Mouse (Mus musculus) liver, embryonic 11.5 days (tissue): ENCODE data around the gene Fam167b. TPM values are rescaled to one million over a fixed set of nuclear protein-coding genes. Genes with fewer than 3 reads are reported as not detected.

ENCODE experiments used
- ATAC-seq: fragments of 200-750 bp; cut with Nextera tagmentation; replicated peaks from 2 replicates; pipeline ENCODE4 v1.8.0; 2017; ENCODE audit warnings: moderate number of reproducible peaks, mild to moderate bottlenecking, moderate TSS enrichment, moderate library complexity; ENCODE audit not compliant: low FRiP score
- DNase-seq: peaks from one replicate; pipeline ENCODE4 v3.0.0-alpha.2; 2017; ENCODE audit warnings: low spot score
- H3K27ac ChIP-seq: fragments of 300-500 bp; sonication (generic); 2 replicates; pipeline ENCODE4 v1.5.1; 2014; ENCODE audit warnings: mild to moderate bottlenecking, low read depth, low read length, control low read depth
- H3K27me3 ChIP-seq: fragments of 300-500 bp; sonication (generic); replicated peaks from 2 replicates; pipeline ENCODE4 v1.6.1; 2014; ENCODE audit warnings: low read length, mixed read lengths; ENCODE audit not compliant: control insufficient read depth, insufficient read depth
- H3K36me3 ChIP-seq: fragments of 300-500 bp; sonication (generic); 2 replicates; pipeline ENCODE4 v1.6.1; 2014; ENCODE audit warnings: mild to moderate bottlenecking, low read length, moderate library complexity, mixed read lengths; ENCODE audit not compliant: control insufficient read depth, insufficient read depth
- H3K4me1 ChIP-seq: fragments of 300-500 bp; sonication (generic); replicated peaks from 2 replicates; pipeline ENCODE4 v1.6.1; 2014; ENCODE audit warnings: low read length, mixed read lengths; ENCODE audit not compliant: control insufficient read depth, insufficient read depth
- H3K4me2 ChIP-seq: fragments of 300-500 bp; sonication (generic); 2 replicates; pipeline ENCODE4 v1.6.1; 2014; ENCODE audit warnings: mild to moderate bottlenecking, control low read depth, moderate library complexity
- H3K4me3 ChIP-seq: fragments of 300-500 bp; sonication (generic); 2 replicates; pipeline ENCODE4 v1.5.1; 2014; ENCODE audit warnings: low read depth, low read length, control low read depth
- H3K9ac ChIP-seq: fragments of 300-500 bp; sonication (generic); 2 replicates; pipeline ENCODE4 v1.6.1; 2014; ENCODE audit warnings: low read depth, low read length, control low read depth
- H3K9me3 ChIP-seq: fragments of 300-500 bp; sonication (generic); 2 replicates; pipeline ENCODE4 v1.6.1; 2016; ENCODE audit warnings: low read length, inconsistent platforms, mixed read lengths; ENCODE audit not compliant: control insufficient read depth
- WGBS: fragments of 180-500 bp; shearing (Covaris S2); extraction: QIAGEN DNeasy Blood & Tissue Kit; methylation state at CpG from one replicate; pipeline ENCODE4 v1.1.7; 2014; 5-methylcytosine and 5-hydroxymethylcytosine counted together
- polyA plus RNA-seq: library from polyadenylated mRNA; unstranded; fragments of >200 nt; fragmentation: Nextera tagmentation; extraction: Ambion mirVana; gene quantifications from 2 replicates; pipeline ENCODE4 v1.2.1, GENCODE M21; 2014

The Fam167b gene
- polyA plus RNA-seq, 1 experiment from 2014 or later = 9.3 TPM

DNA sequence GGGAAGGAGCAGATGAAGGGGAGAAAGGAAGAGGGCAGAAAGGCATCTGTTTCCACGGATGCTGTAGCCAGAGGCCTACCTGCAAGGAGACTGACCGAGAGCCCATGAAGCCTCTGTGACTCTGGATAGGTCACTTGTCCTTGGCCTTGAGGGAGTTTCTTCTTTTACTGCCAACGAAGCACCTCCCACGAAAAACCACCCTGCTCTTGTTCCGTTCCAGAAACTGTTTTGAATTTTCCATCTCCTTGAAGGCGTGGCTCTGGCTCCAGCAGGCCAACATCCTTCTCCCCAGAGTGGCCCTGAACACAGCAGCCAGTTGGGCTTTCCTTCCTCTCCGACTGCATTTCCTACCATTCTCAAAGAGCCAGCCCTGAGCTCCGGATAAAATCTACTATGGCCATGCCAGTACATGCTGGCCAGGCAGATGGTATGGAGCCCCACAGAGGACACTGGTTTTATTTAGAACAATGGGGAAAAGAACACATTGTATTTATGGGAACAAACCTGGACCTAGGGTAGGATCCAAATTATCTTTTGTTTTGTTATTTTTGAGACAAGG is 43.0 kb upstream of the Fam167b start:
- no peaks in the 10 kb centered on the region for H3K27me3 ChIP-seq
- no peak overlapping the region for H3K9ac ChIP-seq
- no peak overlapping the region for H3K4me3 ChIP-seq
- DNase-seq = no peak
- H3K4me1 ChIP-seq = peaks cover 25% of the 10 kb centered on the region
- no peak overlapping the region for H3K27ac ChIP-seq
- no peak overlapping the region for H3K4me2 ChIP-seq
- H3K9me3 ChIP-seq = no peaks in the 10 kb centered on the region
- H3K36me3 ChIP-seq = peaks cover 7% of the 10 kb centered on the region; the same call in 1 of the 2 replicates
- 78% methylated on average over 8 of the region's 8 CpGs for WGBS
- no peak for ATAC-seq

DNA sequence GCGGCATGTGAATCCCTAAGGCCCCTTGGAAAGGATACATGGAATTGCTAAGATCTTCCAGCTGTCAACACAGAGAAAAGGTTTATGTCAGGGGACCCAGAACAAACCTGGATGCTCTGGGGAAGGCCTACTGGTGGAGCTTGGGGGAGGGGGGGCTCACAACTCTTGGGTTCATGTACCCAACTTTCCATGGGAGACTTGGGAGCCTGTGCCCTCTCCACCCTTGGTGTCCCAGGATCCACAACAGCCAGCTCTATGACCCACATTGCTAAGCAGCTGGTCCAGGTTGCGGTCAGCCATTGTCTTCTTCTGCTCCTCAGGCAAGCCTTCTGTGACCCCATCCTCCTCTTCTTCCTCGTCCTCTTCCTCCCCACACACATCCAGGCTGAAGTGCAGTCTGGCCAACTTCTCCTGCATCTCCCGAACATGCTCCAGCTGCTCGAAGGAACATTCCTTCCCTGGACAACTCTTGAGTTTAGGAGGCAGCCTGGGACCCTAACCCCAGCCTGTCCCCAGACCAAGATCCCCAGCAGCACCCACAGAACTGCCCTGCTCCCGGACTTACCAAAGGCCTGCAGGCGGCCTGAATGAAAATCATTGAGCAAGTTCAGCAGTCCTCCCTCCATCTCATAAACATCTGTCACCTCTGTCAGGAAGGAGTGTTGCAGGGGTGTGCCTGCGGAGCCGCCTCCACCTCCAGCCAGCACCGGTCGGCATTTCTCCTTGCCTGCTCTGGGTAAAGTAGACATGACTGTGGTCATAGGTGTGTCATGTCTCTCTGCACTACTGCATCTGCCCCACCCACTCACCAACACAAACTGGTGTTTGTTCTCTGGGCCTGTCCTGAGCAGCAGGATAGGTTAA is 42.3 kb upstream of the Fam167b start:
- no peak overlapping the region; the same call in 1 of the 2 replicates for H3K9ac ChIP-seq
- H3K4me3 ChIP-seq = no peak overlapping the region
- no peak overlapping the region for H3K27ac ChIP-seq
- no peak for DNase-seq
- H3K4me2 ChIP-seq = no peak overlapping the region
- H3K27me3 ChIP-seq = no peaks in the 10 kb centered on the region
- H3K36me3 ChIP-seq = peaks cover 7% of the 10 kb centered on the region; the same call in 1 of the 2 replicates
- WGBS = 75% methylated on average over 11 of the region's 11 CpGs
- ATAC-seq = no peak
- H3K9me3 ChIP-seq = no peaks in the 10 kb centered on the region
- H3K4me1 ChIP-seq = peaks cover 22% of the 10 kb centered on the region

DNA sequence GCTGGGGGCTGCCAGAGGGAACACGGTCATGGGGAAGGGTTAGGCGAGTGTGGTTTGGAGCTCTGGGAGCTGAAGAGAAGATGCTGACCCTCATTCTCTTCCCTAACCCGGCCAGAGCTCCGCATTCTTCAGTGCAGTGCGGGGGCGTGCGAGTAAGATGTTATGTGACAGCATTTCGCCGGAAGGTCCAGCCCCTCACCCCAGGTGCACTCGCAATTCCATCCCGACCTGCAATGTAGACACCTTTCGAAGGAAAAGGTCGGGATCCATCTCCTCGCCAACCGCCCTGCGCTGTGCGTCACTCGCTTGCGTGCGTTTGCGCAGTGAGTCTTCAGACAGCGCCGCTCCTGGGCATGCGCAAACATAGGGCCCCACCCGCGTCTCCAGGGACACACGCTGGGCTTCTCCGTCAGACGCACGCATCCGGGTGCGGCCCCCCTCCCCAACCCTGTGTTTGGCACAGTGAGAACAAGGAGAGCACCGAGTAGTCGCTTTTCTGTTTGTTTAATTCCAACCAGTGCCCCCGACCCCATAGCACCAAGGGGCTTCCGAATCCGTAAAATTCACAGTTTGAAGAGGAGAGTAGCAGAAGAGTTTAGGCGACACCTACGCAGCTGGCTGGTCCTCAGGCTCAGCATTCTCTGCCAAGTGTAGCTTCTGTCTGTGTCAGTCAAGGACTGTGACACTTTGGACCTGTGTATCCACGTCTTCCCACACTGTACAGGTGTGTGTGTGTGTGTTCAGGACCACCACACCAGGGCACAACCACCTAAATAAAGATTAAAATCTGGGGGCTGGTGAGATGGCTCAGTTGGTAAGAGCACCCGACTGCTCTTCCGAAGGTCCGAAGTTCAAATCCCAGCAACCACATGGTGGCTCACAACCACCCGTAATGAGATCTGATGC is 40.7 kb upstream of the Fam167b start, which contains the start of gene Iqcc:
Gene Iqcc (minus strand): TSS at position 314 of the 906 bp plus-strand sequence.
- Histone ChIP-seq H3K27ac (peak within 1 kb of the TSS; percentile 83), H3K4me2 (peak within 1 kb of the TSS; percentile 96), H3K4me1 (peaks cover 9% of the 10 kb centered on the region), H3K36me3 (peaks cover 7% of the 10 kb centered on the region; the same call in 1 of the 2 replicates), H3K27me3 (no peaks in the 10 kb centered on the region), H3K9ac (peak within 1 kb of the TSS; percentile 88), H3K9me3 (no peaks in the 10 kb centered on the region), H3K4me3 (peak within 1 kb of the TSS; percentile 78)
- ATAC-seq (peak; percentile 87), DNase-seq (peak; percentile 91)
- WGBS = 5% methylated on average over 43 of the region's 44 CpGs

DNA sequence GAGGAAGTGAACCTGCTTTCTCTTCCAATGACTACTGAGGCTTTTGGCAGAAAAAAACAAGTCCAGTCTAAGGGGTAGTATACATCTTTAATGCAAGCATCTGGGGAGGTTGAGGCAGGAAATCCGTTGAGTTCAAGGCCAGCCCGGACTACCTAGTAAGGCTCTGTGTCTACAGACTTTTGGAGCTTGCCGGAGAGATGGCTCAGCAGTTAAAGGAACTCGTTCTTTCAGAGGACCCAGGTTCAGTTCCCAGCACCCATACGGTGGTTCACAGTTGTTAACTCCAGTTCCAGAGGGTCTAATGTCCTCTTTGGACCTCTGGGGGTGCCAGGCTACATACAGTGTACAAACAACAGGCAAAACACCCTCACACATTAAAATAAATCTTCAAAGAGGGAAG is 39.7 kb upstream of the Fam167b start:
- DNase-seq (no peak), ATAC-seq (no peak)
- peak overlapping the region; percentile 96 for H3K4me2 ChIP-seq
- 91% methylated on average over 5 of the region's 5 CpGs for WGBS
- no peaks in the 10 kb centered on the region for H3K9me3 ChIP-seq
- H3K36me3 ChIP-seq = peaks cover 7% of the 10 kb centered on the region; the same call in 1 of the 2 replicates
- no peak overlapping the region for H3K27ac ChIP-seq
- peaks cover 7% of the 10 kb centered on the region for H3K4me1 ChIP-seq
- no peaks in the 10 kb centered on the region for H3K27me3 ChIP-seq
- peak overlapping the region; percentile 78 for H3K4me3 ChIP-seq
- H3K9ac ChIP-seq = peak overlapping the region; percentile 88

DNA sequence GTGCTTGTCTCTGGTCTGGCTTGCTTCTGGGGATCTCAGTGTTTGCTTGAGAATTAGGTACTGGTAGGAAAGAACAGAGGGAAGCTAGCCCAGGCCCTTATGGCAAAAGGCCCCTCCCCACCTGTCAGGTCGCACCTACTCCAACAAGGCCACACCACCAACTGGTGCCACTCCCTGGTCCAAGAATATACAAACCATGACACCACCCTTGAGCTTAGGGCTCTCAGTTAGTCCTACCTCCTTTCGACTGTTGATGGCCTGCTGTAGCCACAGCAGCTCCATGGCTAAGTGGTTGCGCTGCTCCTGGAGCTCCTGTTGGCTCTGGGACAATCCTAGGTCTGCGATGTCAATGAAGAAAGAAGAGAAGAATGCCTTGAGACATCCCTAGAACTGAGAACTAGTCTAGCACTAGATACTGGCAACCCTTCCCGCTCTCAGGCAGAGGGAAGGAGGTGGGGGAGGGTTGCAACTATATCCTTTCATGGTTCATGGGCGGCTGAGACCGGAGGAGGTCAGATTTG is 38.8 kb upstream of the Fam167b start:
- H3K4me3 ChIP-seq = no peak overlapping the region
- H3K4me2 ChIP-seq = peak overlapping the region; percentile 10; the same call in 1 of the 2 replicates
- WGBS = 92% methylated on average over 7 of the region's 7 CpGs

DNA sequence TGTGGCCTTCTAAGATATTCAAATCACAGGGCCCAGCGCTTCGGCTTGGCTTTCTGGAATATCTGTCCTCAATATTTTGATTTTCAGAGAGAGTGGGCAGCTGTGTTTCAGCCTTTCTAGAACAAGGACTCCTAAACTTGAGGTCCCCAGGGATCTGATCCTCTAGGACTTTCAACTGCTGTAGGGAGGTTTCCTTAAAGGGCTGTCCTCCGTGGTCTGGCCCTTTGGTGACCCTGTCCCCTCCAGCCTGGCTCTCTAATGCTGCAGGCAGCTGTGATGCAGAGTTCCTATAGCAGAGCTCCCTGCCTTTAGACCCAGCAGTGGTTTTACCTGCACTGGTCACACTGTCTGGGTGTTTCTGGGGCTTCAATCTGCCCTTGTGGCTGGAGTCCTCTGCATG is 38.3 kb upstream of the Fam167b start:
- H3K4me3 ChIP-seq = no peak overlapping the region
- no peaks in the 10 kb centered on the region for H3K27me3 ChIP-seq
- peaks cover 5% of the 10 kb centered on the region; the same call in 1 of the 2 replicates for H3K36me3 ChIP-seq
- H3K27ac ChIP-seq = no peak overlapping the region
- WGBS = 95% methylated on average over 3 of the region's 3 CpGs
- peaks cover 3% of the 10 kb centered on the region for H3K4me1 ChIP-seq
- ATAC-seq = no peak
- no peak overlapping the region for H3K4me2 ChIP-seq
- no peaks in the 10 kb centered on the region for H3K9me3 ChIP-seq
- H3K9ac ChIP-seq = no peak overlapping the region
- DNase-seq = no peak

More for the DNA sequence above, 38.8 kb upstream of the Fam167b start:
- H3K4me1 ChIP-seq = peaks cover 3% of the 10 kb centered on the region
- no peaks in the 10 kb centered on the region for H3K27me3 ChIP-seq
- peaks cover 6% of the 10 kb centered on the region; the same call in 1 of the 2 replicates for H3K36me3 ChIP-seq
- ATAC-seq (no peak), DNase-seq (no peak)
- no peaks in the 10 kb centered on the region for H3K9me3 ChIP-seq
- H3K27ac ChIP-seq = no peak overlapping the region
- H3K9ac ChIP-seq = no peak overlapping the region

DNA sequence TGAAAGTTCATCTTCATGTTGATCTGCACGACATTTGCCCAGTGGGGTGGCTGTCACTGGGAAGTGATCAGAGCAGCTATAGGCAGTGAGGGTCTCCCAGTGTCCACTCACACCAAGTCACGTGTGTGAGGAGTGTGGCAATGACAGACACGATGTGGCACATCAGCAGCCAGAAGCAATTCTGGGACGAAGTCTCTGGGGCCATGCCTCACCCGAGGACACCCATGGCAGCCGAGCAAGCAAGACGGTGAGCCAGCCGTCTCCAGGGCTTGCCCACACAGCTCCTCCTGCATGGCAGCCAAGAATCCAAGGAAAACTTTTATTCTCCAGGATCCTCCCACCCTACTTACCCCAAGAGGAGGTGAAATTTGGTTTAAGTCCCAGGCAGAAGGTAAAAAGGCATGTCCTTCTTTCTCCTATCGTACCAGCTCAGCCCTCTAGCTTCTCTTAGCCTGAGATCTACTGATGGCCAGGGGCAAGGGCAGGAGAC is 37.5 kb upstream of the Fam167b start:
- Histone ChIP-seq H3K27ac (no peak overlapping the region), H3K27me3 (no peaks in the 10 kb centered on the region), H3K36me3 (peaks cover 5% of the 10 kb centered on the region; the same call in 1 of the 2 replicates), H3K4me1 (peaks cover 3% of the 10 kb centered on the region), H3K9ac (no peak overlapping the region), H3K9me3 (no peaks in the 10 kb centered on the region), H3K4me2 (no peak overlapping the region), H3K4me3 (no peak overlapping the region)
- ATAC-seq = no peak
- WGBS = 87% methylated on average over 9 of the region's 9 CpGs
- no peak for DNase-seq

DNA sequence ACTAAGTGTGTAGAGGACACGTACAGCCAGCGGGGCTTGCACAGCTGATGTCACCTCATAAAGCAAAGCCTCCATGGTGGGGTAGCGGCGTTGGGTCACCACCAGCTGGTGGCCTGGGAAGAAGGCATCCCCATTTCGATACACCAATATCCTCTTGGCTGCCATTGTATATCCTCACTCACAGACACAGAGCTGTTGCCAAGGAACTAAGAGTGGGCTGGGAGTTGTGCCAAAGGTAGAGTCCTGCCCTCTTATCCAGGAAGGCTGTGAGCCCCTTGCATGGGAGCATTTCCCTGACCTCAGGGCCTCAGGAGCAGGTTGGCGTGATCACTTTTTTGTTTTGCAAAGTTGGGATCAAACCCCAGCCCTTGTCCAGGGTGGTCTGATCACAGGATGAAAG is 35.7 kb upstream of the Fam167b start, which contains the start of gene Dcdc2b:
Gene Dcdc2b (minus strand): TSS at position 165 of the 400 bp plus-strand sequence.
- Histone ChIP-seq H3K4me2 (no peak within 1 kb of the TSS), H3K36me3 (peaks cover 5% of the 10 kb centered on the region; the same call in 1 of the 2 replicates), H3K4me3 (no peak within 1 kb of the TSS), H3K4me1 (peaks cover 1% of the 10 kb centered on the region), H3K9me3 (no peaks in the 10 kb centered on the region), H3K27ac (no peak within 1 kb of the TSS), H3K27me3 (no peaks in the 10 kb centered on the region), H3K9ac (no peak within 1 kb of the TSS)
- WGBS = 85% methylated on average over 6 of the region's 6 CpGs
- ATAC-seq = no peak
- DNase-seq = no peak
